Comparison of ENCODE assay signal across 10 mouse cellular contexts in the genomic region with DNA sequence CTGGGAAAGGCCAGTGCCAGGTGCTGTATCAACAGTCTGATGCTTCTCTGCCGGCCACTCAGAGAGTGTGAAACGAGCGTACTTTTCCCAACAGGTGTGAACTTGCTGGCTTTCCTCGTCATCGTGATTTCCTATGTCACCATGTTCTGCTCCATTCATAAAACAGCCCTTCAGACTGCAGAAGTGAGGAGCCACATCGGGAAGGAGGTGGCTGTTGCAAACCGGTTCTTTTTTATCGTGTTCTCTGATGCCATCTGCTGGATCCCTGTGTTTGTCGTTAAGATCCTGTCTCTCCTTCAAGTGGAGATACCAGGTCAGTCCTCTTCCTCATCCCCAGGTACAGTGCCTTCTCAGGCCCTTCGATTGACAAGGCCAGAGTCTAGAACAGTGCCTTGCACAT. TPM values are rescaled to one million over a fixed set of nuclear protein-coding genes. Genes with fewer than 3 reads are reported as not detected.
DNase-seq lines count a peak whose midpoint lies in the region; ATAC-seq and TF ChIP-seq lines count a peak whose summit lies in the region.
"Had no signal": no experiment of that assay in that cellular context is flagged by ENCODE, and none has a peak within 500 bp of the region (broad histone marks: within the 10 kb centered on the region; RNA-seq: fewer than 3 reads in every experiment).

No protein-coding gene starts in this region.

- intact Hi-C loops in left cerebral cortex, postnatal 25 days (cut with DNase I): loop anchor here (2.0 to 5.0 kb wide), 2 partner anchors 49 to 208 kb away; no protein-coding TSS in a partner anchor

- WGBS in kidney, adult 2 months: 13% methylated on average over 10 of the region's 10 CpGs
- 22% methylated on average over 10 of the region's 10 CpGs for WGBS in hindbrain, embryonic 14.5 days

- TF ChIP-seq POLR2A in kidney, adult 2 months (IDR thresholded peaks at IDR 0.05; ENCODE audit: low read depth, low read length): no peak

- no peaks in the 10 kb centered on the region for H3K27me3 ChIP-seq in kidney, adult 2 months (replicated peaks; ENCODE audit: control insufficient read depth, insufficient read depth, low read length)
- H3K27me3 ChIP-seq in hindbrain, embryonic 14.5 days (ENCODE audit: control insufficient read depth, insufficient read depth, low read length): no peaks in the 10 kb centered on the region

- TF ChIP-seq CTCF in kidney, adult 2 months (conservative IDR thresholded peaks at IDR 0.05; ENCODE audit: insufficient read depth, insufficient read length, low read depth, low read length): no peak; the same call in 1 of the 2 replicates

- H3K9ac ChIP-seq in hindbrain, embryonic 14.5 days: no peak overlapping the region

- no peak overlapping the region for H3K4me3 ChIP-seq in kidney, adult 2 months (ENCODE audit: insufficient read depth, low read depth, low read length)
- no peak overlapping the region for H3K4me3 ChIP-seq in hindbrain, embryonic 14.5 days (replicated peaks; ENCODE audit: low read length)
- H3K4me3 ChIP-seq: myocyte had no signal

- no peaks in the 10 kb centered on the region for H3K4me1 ChIP-seq in kidney, adult 2 months (ENCODE audit: control insufficient read depth, insufficient read depth, low read length)
- H3K4me1 ChIP-seq in hindbrain, embryonic 14.5 days (replicated peaks; ENCODE audit: control insufficient read depth, insufficient read depth, low read length): no peaks in the 10 kb centered on the region

- peak overlapping the region; percentile 32 for H3K4me2 ChIP-seq in hindbrain, embryonic 14.5 days (replicated peaks)

- peak; percentile 22 for DNase-seq in kidney, adult 2 months
- DNase-seq in kidney, adult 8-10 months: no peak
- DNase-seq in embryo, embryonic 10.5 days (ENCODE audit: low spot score): peak; percentile 45
- DNase-seq in hindbrain, embryonic 14.5 days (ENCODE audit: low spot score): peak; percentile 78
- peak; percentile 55 to 83 for DNase-seq in left cerebral cortex, postnatal 25 days (ENCODE audit: low spot score in 2 of 2)
- DNase-seq in telencephalon, adult 2 months (ENCODE audit: low read depth, low spot score): peak; percentile 55
- DNase-seq in MN1 (ENCODE audit: low spot score): no peak
- no peak for DNase-seq in adrenal gland, adult 2 months

- no peak overlapping the region for H3K27ac ChIP-seq in kidney, adult 2 months (ENCODE audit: insufficient read depth, low read depth, low read length)
- no peak overlapping the region for H3K27ac ChIP-seq in hindbrain, embryonic 14.5 days

- H3K36me3 ChIP-seq in kidney, adult 2 months (ENCODE audit: control insufficient read depth, insufficient read depth, low read length): no peaks in the 10 kb centered on the region
- H3K36me3 ChIP-seq in hindbrain, embryonic 14.5 days (replicated peaks; ENCODE audit: control insufficient read depth, insufficient read depth): no peaks in the 10 kb centered on the region

- no peak for ATAC-seq in hindbrain, embryonic 14.5 days (ENCODE audit: low FRiP score)

- H3K9me3 ChIP-seq in hindbrain, embryonic 14.5 days (ENCODE audit: control insufficient read depth, low read length): no peaks in the 10 kb centered on the region

RNA-seq across cellular contexts. Expression of gene Fry, which starts 48.4 kb away (rescaled TPM):
- 12.6 and 12.9 TPM in 2 replicates for polyA plus RNA-seq in kidney, adult 2 months (2012; rRNA removed)
- polyA plus RNA-seq in hindbrain, embryonic 14.5 days (2014; fragmentation: Nextera tagmentation; extraction: Ambion mirVana): 58.8 and 66.7 TPM in 2 replicates
- 100 to 1,000 TPM; 166 to 187 TPM for total RNA-seq in left cerebral cortex, postnatal 25 days (2021)
- 10 to 100 TPM; 27.0 to 44.4 TPM for total RNA-seq in adrenal gland, adult 2 months (2021)
- polyA plus RNA-seq in adrenal gland, adult 2 months (2012; rRNA removed): 15.6 and 16.4 TPM in 2 replicates

RNA-seq across cellular contexts. Expression of gene Rxfp2, which starts 51.6 kb away (rescaled TPM):
- 0.08 and 0.30 TPM in 2 replicates for polyA plus RNA-seq in kidney, adult 2 months (2012; rRNA removed)
- 0.52 and 0.70 TPM in 2 replicates for polyA plus RNA-seq in hindbrain, embryonic 14.5 days (2014; fragmentation: Nextera tagmentation; extraction: Ambion mirVana)
- total RNA-seq in left cerebral cortex, postnatal 25 days (2021): 1 to 10 TPM; 1.2 to 1.5 TPM
- total RNA-seq in adrenal gland, adult 2 months (2021): not detected
- 0.04 and 0.07 TPM in 2 replicates for polyA plus RNA-seq in adrenal gland, adult 2 months (2012; rRNA removed)
- total RNA-seq: heart, adult 18-20 months had no signal
- polyA plus RNA-seq: myocyte had no signal

Comparison
In these comparisons a context has a peak if more than half of its experiments do, and no peak if none do; other contexts are left out.
1. DNase-seq: peak in kidney, adult 2 months (single experiment), embryo, embryonic 10.5 days (single experiment), hindbrain, embryonic 14.5 days (single experiment), left cerebral cortex, postnatal 25 days (2 of 2) and telencephalon, adult 2 months (single experiment); none in kidney, adult 8-10 months (0 of 2), MN1 (single experiment) and adrenal gland, adult 2 months (single experiment).